Mouse (Mus musculus) MEL (cell line): ENCODE results near the gene Cby1.

Experiments used
- CTCF ChIP-seq, 3 experiments: IDR thresholded peaks in 2 of 3; conservative IDR thresholded peaks in 1 of 3; 2 replicates each; pipeline ENCODE4 v1.5.1; 2011 to 2012; ENCODE audit warnings: low read length in 3 of 3, low read depth in 2 of 3, mild to moderate bottlenecking in 2 of 3, improper control_type of control experiment in 1 of 3, inconsistent platforms in 1 of 3, mixed read lengths in 1 of 3, moderate library complexity in 1 of 3; ENCODE audit not compliant: control insufficient read depth in 1 of 3, insufficient read depth in 1 of 3, poor library complexity in 1 of 3, severe bottlenecking in 1 of 3
- E2F4 ChIP-seq: IDR thresholded peaks from 2 replicates; pipeline ENCODE4 v1.6.1; 2011; ENCODE audit warnings: low read depth, low read length, improper control_type of control experiment, borderline replicate concordance
- EP300 ChIP-seq, 2 experiments: IDR thresholded peaks; 2 replicates each; pipeline ENCODE4 v1.6.1; 2011; ENCODE audit warnings: improper control_type of control experiment in 2 of 2, low read length in 2 of 2, low read depth in 1 of 2, mild to moderate bottlenecking in 1 of 2
- GATA1 ChIP-seq: IDR thresholded peaks from 2 replicates; pipeline ENCODE4 v1.6.1; 2011; ENCODE audit warnings: low read depth, low read length, improper control_type of control experiment
- KAT2A ChIP-seq: conservative IDR thresholded peaks from 2 replicates; pipeline ENCODE4 v1.6.1; 2012; ENCODE audit warnings: low read depth, low read length, improper control_type of control experiment, inconsistent platforms
- MAX ChIP-seq: IDR thresholded peaks from 2 replicates; pipeline ENCODE4 v1.6.1; 2011; ENCODE audit warnings: low read length, improper control_type of control experiment
- POLR2A ChIP-seq, 2 experiments: IDR thresholded peaks; 2 replicates each; pipeline ENCODE4 v1.6.1; 2011 to 2012; ENCODE audit warnings: low read length in 2 of 2, mild to moderate bottlenecking in 2 of 2, control low read depth in 1 of 2, improper control_type of control experiment in 1 of 2, low read depth in 1 of 2, moderate library complexity in 1 of 2; ENCODE audit not compliant: control insufficient read depth in 1 of 2, insufficient read depth in 1 of 2, poor library complexity in 1 of 2
- SMC3 ChIP-seq: IDR thresholded peaks from 2 replicates; pipeline ENCODE4 v1.6.1; 2011; ENCODE audit warnings: low read depth, low read length, improper control_type of control experiment
- USF1 ChIP-seq: IDR thresholded peaks from 2 replicates; pipeline ENCODE4 v1.6.1; 2014; ENCODE audit warnings: low read depth, mild to moderate bottlenecking, inconsistent platforms, low read length, improper control_type of control experiment, moderate library complexity
- ZC3H11A ChIP-seq: IDR thresholded peaks from 2 replicates; pipeline ENCODE4 v1.6.1; 2012; ENCODE audit warnings: low read depth, mild to moderate bottlenecking, inconsistent platforms, low read length, improper control_type of control experiment
- ZMIZ1 ChIP-seq: IDR thresholded peaks from 2 replicates; pipeline ENCODE4 v1.6.1; 2012; ENCODE audit warnings: low read depth, mild to moderate bottlenecking, inconsistent platforms, low read length, improper control_type of control experiment, moderate library complexity

DNA sequence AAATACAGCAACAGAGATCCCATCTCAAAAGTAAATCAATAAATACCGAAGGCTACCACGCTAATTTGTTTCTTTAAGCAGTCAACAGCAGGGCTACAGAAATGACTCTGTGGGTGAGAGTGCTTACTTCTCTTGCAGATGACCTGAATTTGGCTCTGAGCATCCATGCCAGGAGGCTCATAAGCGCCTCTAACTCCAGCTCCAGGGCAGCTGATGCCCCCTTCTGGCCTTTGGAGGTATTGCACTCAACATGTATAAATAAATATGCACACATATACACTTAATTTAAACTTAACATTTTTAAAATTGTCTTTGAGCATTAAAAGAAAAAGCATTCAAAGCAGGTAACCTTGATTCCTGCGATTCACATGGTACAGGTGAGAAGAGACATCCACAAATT lies 7.5 kb upstream of the Cby1 start:
- TF ChIP-seq CTCF (IDR thresholded peaks at IDR 0.05 in 2 of 3, conservative IDR thresholded peaks at IDR 0.05 in 1 of 3; ENCODE audit: control insufficient read depth in 1 of 3, insufficient read depth in 1 of 3, low read depth in 2 of 3, low read length in 3 of 3, poor library complexity in 1 of 3, severe bottlenecking in 1 of 3) (peak; percentile 65 to 79 (median 76)), MAX (no peak), KAT2A (no peak), POLR2A (IDR thresholded peaks at IDR 0.05; ENCODE audit: control insufficient read depth in 1 of 2, insufficient read depth in 1 of 2, low read depth in 1 of 2, low read length in 2 of 2, poor library complexity in 1 of 2) (no peak), EP300 (IDR thresholded peaks at IDR 0.05; ENCODE audit: low read depth in 1 of 2, low read length in 2 of 2) (no peak), SMC3 (peak; percentile 75), ZMIZ1 (no peak), GATA1 (no peak), E2F4 (no peak), ZC3H11A (peak; percentile 37; the same call in 1 of the 2 replicates), USF1 (no peak)
